Mouse (Mus musculus): ENCODE results near the gene Isyna1. TPM values are rescaled to one million over a fixed set of nuclear protein-coding genes. Genes with fewer than 3 reads are reported as not detected.

The Isyna1 gene
- total and polyA plus RNA-seq, 2 experiments from 2014 or later: 140 to 176 TPM

GRCm38 (mm10) chr8:70565561-70565960, 28.6 kb upstream of the Isyna1 start:
- DNase-seq (ENCODE audit: low spot score) (no peak), ATAC-seq (ENCODE audit: low FRiP score) (no peak)
- H3K4me2 ChIP-seq (ENCODE audit: low read depth, low read length, poor library complexity, severe bottlenecking): no peak overlapping the region
- no peak for TF ChIP-seq CTCF (IDR thresholded peaks at IDR 0.05)
- H3K4me3 ChIP-seq (ENCODE audit: low read depth, low read length): no peak overlapping the region
- no peak overlapping the region for H3K9ac ChIP-seq (replicated peaks; ENCODE audit: low read length, poor library complexity, severe bottlenecking)
- no peak overlapping the region for H3K27ac ChIP-seq (ENCODE audit: low read depth, low read length)
- no peaks in the 10 kb centered on the region for H3K9me3 ChIP-seq (ENCODE audit: low read length)
- peaks cover 3% of the 10 kb centered on the region; the same call in 1 of the 2 replicates for H3K4me1 ChIP-seq (ENCODE audit: insufficient read depth, low read length)
- 78% methylated on average over 3 of the region's 3 CpGs for WGBS
- no peaks in the 10 kb centered on the region for H3K27me3 ChIP-seq (ENCODE audit: insufficient read depth, low read length)
- no peaks in the 10 kb centered on the region for H3K36me3 ChIP-seq (ENCODE audit: insufficient read depth, low read length)

DNA sequence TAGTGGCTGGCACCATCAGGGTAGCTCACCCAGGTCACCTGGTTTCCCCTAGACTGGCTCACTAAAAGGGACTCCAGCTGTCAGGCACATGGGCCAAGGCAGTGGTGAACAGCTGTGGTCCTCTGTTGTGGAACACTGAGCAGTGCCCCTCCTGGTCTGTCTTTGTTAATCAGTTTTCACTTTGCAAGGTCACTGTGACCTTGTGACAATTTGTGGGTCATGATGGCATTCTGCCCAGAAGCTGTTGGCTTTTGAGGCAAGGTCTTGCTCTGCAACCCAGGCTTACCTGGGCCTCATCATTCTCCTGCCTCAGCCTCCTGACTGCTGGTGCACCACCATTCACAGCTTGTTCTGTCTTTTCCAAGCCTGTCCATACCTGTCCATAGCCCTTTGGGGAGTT, 23.8 kb upstream of the Isyna1 start:
- no peaks in the 10 kb centered on the region for H3K4me1 ChIP-seq (ENCODE audit: insufficient read depth, low read length)
- DNase-seq (ENCODE audit: low spot score) (no peak), ATAC-seq (ENCODE audit: low FRiP score) (no peak)
- no peaks in the 10 kb centered on the region for H3K9me3 ChIP-seq (ENCODE audit: low read length)
- no peaks in the 10 kb centered on the region for H3K27me3 ChIP-seq (ENCODE audit: insufficient read depth, low read length)
- H3K4me2 ChIP-seq (ENCODE audit: low read depth, low read length, poor library complexity, severe bottlenecking): no peak overlapping the region
- H3K4me3 ChIP-seq (ENCODE audit: low read depth, low read length): no peak overlapping the region
- H3K9ac ChIP-seq (replicated peaks; ENCODE audit: low read length, poor library complexity, severe bottlenecking): no peak overlapping the region
- H3K36me3 ChIP-seq (ENCODE audit: insufficient read depth, low read length): 0 out of 2 replicates have a peak, but pooled peaks cover 5% of the 10 kb centered on the region
- no peak for TF ChIP-seq CTCF (IDR thresholded peaks at IDR 0.05)
- no peak overlapping the region for H3K27ac ChIP-seq (ENCODE audit: low read depth, low read length)

- no peak for TF ChIP-seq CTCF (IDR thresholded peaks at IDR 0.05)
- no peak for ATAC-seq (ENCODE audit: low FRiP score)
- no peak overlapping the region for H3K27ac ChIP-seq (ENCODE audit: low read depth, low read length)
Observed at GRCm38 (mm10) chr8:70570990-70571389, 23.2 kb upstream of the Isyna1 start.

DNA sequence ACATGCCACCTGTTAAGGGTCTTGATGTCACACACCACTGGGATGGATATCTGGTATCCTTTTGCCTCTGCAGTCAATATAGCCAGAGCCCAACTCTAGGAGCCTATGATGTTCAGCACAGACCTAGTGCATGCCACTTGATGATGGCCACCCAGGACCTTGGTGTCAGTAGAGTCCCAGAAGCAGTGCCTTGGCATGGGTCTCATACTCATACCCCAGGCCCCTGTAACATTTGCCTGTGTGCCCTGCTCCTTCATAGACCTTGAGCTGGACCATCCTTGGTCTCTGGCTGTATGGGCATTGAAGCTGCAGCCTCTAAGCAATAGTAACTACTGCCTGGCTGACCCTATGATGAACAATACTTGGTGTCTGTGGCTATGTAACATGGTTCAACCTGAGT, 19.9 kb upstream of the Isyna1 start:
- ATAC-seq (ENCODE audit: low FRiP score): no peak
- TF ChIP-seq CTCF (IDR thresholded peaks at IDR 0.05): no peak

More at GRCm38 (mm10) chr8:70570990-70571389, 23.2 kb upstream of the Isyna1 start:
- H3K4me2 ChIP-seq (ENCODE audit: low read depth, low read length, poor library complexity, severe bottlenecking): no peak overlapping the region
- no peak overlapping the region for H3K4me3 ChIP-seq (ENCODE audit: low read depth, low read length)
- H3K36me3 ChIP-seq (ENCODE audit: insufficient read depth, low read length): 0 out of 2 replicates have a peak, but pooled peaks cover 5% of the 10 kb centered on the region
- no peak for DNase-seq (ENCODE audit: low spot score)
- no peak overlapping the region for H3K9ac ChIP-seq (replicated peaks; ENCODE audit: low read length, poor library complexity, severe bottlenecking)
- 73% methylated on average over 6 of the region's 6 CpGs for WGBS
- no peaks in the 10 kb centered on the region for H3K27me3 ChIP-seq (ENCODE audit: insufficient read depth, low read length)
- H3K9me3 ChIP-seq (ENCODE audit: low read length): no peaks in the 10 kb centered on the region
- no peaks in the 10 kb centered on the region for H3K4me1 ChIP-seq (ENCODE audit: insufficient read depth, low read length)

GRCm38 (mm10) chr8:70574915-70575314, 19.3 kb upstream of the Isyna1 start:
- WGBS: 75% methylated on average over 4 of the region's 4 CpGs
- no peak overlapping the region for H3K27ac ChIP-seq (ENCODE audit: low read depth, low read length)
- no peaks in the 10 kb centered on the region for H3K9me3 ChIP-seq (ENCODE audit: low read length)
- no peak for TF ChIP-seq CTCF (IDR thresholded peaks at IDR 0.05)
- H3K9ac ChIP-seq (replicated peaks; ENCODE audit: low read length, poor library complexity, severe bottlenecking): no peak overlapping the region
- DNase-seq (ENCODE audit: low spot score) (no peak), ATAC-seq (ENCODE audit: low FRiP score) (no peak)
- peaks cover 22% of the 10 kb centered on the region for H3K36me3 ChIP-seq (ENCODE audit: insufficient read depth, low read length)
- H3K4me2 ChIP-seq (ENCODE audit: low read depth, low read length, poor library complexity, severe bottlenecking): no peak overlapping the region
- no peaks in the 10 kb centered on the region for H3K4me1 ChIP-seq (ENCODE audit: insufficient read depth, low read length)
- H3K27me3 ChIP-seq (ENCODE audit: insufficient read depth, low read length): no peaks in the 10 kb centered on the region
- H3K4me3 ChIP-seq (ENCODE audit: low read depth, low read length): no peak overlapping the region

More for the DNA sequence above, 19.9 kb upstream of the Isyna1 start:
- no peak for DNase-seq (ENCODE audit: low spot score)
- no peak overlapping the region for H3K9ac ChIP-seq (replicated peaks; ENCODE audit: low read length, poor library complexity, severe bottlenecking)
- H3K27ac ChIP-seq (ENCODE audit: low read depth, low read length): no peak overlapping the region
- H3K4me1 ChIP-seq (ENCODE audit: insufficient read depth, low read length): no peaks in the 10 kb centered on the region
- no peaks in the 10 kb centered on the region for H3K27me3 ChIP-seq (ENCODE audit: insufficient read depth, low read length)
- no peaks in the 10 kb centered on the region for H3K9me3 ChIP-seq (ENCODE audit: low read length)
- H3K36me3 ChIP-seq (ENCODE audit: insufficient read depth, low read length): peaks cover 21% of the 10 kb centered on the region
- no peak overlapping the region for H3K4me3 ChIP-seq (ENCODE audit: low read depth, low read length)
- H3K4me2 ChIP-seq (ENCODE audit: low read depth, low read length, poor library complexity, severe bottlenecking): no peak overlapping the region

DNA sequence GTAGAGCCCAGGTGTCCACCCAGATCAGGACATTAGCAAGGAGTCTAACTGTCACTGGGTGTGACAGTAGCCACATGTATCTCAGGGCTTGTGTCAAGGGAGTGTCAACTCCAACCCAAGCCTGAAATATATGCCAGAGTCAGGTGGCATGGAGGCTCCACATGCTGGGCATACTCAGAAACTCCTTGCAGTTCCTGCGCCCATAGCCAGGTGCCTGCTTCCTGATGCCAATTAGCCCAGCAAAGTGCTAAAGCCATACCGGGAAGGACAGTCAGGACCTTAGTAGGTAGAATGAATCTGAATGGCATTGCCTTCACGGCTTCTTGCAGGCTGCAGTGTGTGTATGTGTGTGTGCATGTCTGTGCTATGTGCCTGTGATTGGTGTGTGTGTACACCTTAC, 17.0 kb upstream of the Isyna1 start:
- Histone ChIP-seq H3K27ac (ENCODE audit: low read depth, low read length) (no peak overlapping the region), H3K9ac (replicated peaks; ENCODE audit: low read length, poor library complexity, severe bottlenecking) (no peak overlapping the region), H3K9me3 (ENCODE audit: low read length) (no peaks in the 10 kb centered on the region), H3K4me1 (ENCODE audit: insufficient read depth, low read length) (no peaks in the 10 kb centered on the region), H3K4me3 (ENCODE audit: low read depth, low read length) (no peak overlapping the region), H3K4me2 (ENCODE audit: low read depth, low read length, poor library complexity, severe bottlenecking) (no peak overlapping the region), H3K36me3 (ENCODE audit: insufficient read depth, low read length) (peaks cover 42% of the 10 kb centered on the region), H3K27me3 (ENCODE audit: insufficient read depth, low read length) (no peaks in the 10 kb centered on the region)
- no peak for DNase-seq (ENCODE audit: low spot score)
- ATAC-seq (ENCODE audit: low FRiP score): no peak
- no peak for TF ChIP-seq CTCF (IDR thresholded peaks at IDR 0.05)
- WGBS: 97% methylated on average over 3 of the region's 3 CpGs
